Mouse (Mus musculus) kidney, adult 2 months (tissue): Measurements from ENCODE around the gene Plekha3.

Source experiments
- CTCF ChIP-seq: fragments of 200-500 bp; conservative IDR thresholded peaks from 2 replicates; pipeline ENCODE4 v1.5.1; 2011; ENCODE audit warnings: low read depth, mild to moderate bottlenecking, control low read depth, low read length, moderate library complexity, mixed read lengths; ENCODE audit not compliant: insufficient read depth, insufficient read length
- POLR2A ChIP-seq: fragments of 200-500 bp; IDR thresholded peaks from one replicate; pipeline ENCODE4 v1.6.1; 2011; ENCODE audit warnings: low read depth, low read length, control low read depth

DNA sequence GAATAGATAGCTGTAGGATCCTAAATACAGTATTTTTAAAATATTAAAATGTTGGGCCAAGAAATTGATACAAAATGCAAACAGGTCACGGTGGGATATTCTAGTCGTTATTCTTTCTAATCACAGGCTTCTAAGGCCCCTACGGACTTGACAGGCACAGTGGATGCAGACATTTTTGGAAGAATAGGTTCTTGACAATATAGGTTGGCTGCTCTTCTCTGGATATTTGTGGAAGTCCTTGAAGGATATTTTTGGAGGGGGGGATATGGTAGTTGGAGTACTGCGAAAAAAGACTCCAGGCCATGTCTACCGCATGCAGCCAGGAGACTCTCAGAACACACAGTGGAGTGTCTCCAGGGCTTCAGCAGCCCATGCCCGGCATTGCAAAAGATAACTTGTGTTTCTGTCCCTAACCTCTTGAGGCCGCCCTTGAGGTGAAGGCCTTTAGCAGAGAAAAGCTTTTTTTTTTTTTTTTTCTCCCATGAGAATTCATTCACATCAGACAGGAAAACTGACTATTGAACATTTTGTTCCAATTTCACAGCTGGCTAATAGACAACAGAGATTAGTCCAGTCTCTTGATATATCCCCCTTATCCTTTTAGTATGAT is 1.5 kb upstream of the Plekha3 start:
- peak; percentile 32; the same call in 1 of the 2 replicates for TF ChIP-seq CTCF
- no peak for TF ChIP-seq POLR2A
